Mouse (Mus musculus) forebrain, embryonic 14.5 days (tissue): ENCODE measurements at regions not wholly inside any gene's neighbourhood (a gene's known extent, or its start where the extent isn't known, plus 50 kb on each side); places are given as distances from the start of the nearest gene placed in this dataset.
A peak's percentile ranks its signal among the peaks of the same experiment; 100 is the strongest.
"Not testable (repeated sequence)": the region's sequence is repeated elsewhere in the genome, so short reads cannot be mapped to it uniquely, and the experiment has no call there.

Experiments used
- ATAC-seq: fragments of 200-750 bp; cut with Nextera tagmentation; 2 replicates; pipeline ENCODE4 v1.8.0; 2017; ENCODE audit warnings: mild to moderate bottlenecking, moderate library complexity
- DNase-seq: peaks from one replicate; pipeline ENCODE4 v3.0.0-alpha.2; 2015; ENCODE audit warnings: low spot score
- H3K27ac ChIP-seq: fragments of 300-500 bp; sonication (generic); 2 replicates; pipeline ENCODE4 v1.5.1; 2014; ENCODE audit warnings: low read depth, mild to moderate bottlenecking, control low read depth, low read length, moderate library complexity
- H3K27me3 ChIP-seq: fragments of 300-500 bp; sonication (generic); replicated peaks from 2 replicates; pipeline ENCODE4 v1.6.1; 2014; ENCODE audit warnings: low read length, control low read depth, mixed read lengths; ENCODE audit not compliant: control insufficient read depth, insufficient read depth
- H3K36me3 ChIP-seq: fragments of 300-500 bp; sonication (generic); 2 replicates; pipeline ENCODE4 v1.6.1; 2014; ENCODE audit warnings: low read length, control low read depth; ENCODE audit not compliant: control insufficient read depth, insufficient read depth
- H3K4me1 ChIP-seq: fragments of 300-500 bp; sonication (generic); 2 replicates; pipeline ENCODE4 v1.6.1; 2014; ENCODE audit warnings: antibody characterized with exemption, low read length, control low read depth; ENCODE audit not compliant: control insufficient read depth, insufficient read depth
- H3K4me2 ChIP-seq: fragments of 300-500 bp; sonication (generic); 2 replicates; pipeline ENCODE4 v1.6.1; 2014; ENCODE audit warnings: mild to moderate bottlenecking, control low read depth, low read length
- H3K4me3 ChIP-seq: fragments of 300-500 bp; sonication (generic); 2 replicates; pipeline ENCODE4 v1.5.1; 2014; ENCODE audit warnings: low read depth, low read length, control low read depth
- H3K9ac ChIP-seq: fragments of 300-500 bp; sonication (generic); 2 replicates; pipeline ENCODE4 v1.6.1; 2014; ENCODE audit warnings: mild to moderate bottlenecking, low read length, control low read depth, moderate library complexity
- H3K9me3 ChIP-seq: fragments of 300-500 bp; sonication (generic); replicated peaks from 2 replicates; pipeline ENCODE4 v1.6.1; 2016; ENCODE audit warnings: low read length, control low read depth, mixed read lengths; ENCODE audit not compliant: control insufficient read depth
- WGBS: fragments of 180-500 bp; shearing (Covaris S2); extraction: QIAGEN DNeasy Blood & Tissue Kit; methylation state at CpG from one replicate; pipeline ENCODE4 v1.1.7; 2014; 5-methylcytosine and 5-hydroxymethylcytosine counted together

- H3K27me3 ChIP-seq, H3K9ac ChIP-seq, DNase-seq, H3K9me3 ChIP-seq, H3K36me3 ChIP-seq, H3K4me3 ChIP-seq, H3K4me1 ChIP-seq, H3K27ac ChIP-seq, ATAC-seq, H3K4me2 ChIP-seq: not testable (repeated sequence)
- 91% methylated on average over 6 of the region's 6 CpGs for WGBS
These were observed 753.1 kb downstream of the Gm10330 start for GRCm38 (mm10) chr12:23026976-23027375.

GRCm38 (mm10) chr12:23023556-23023955 lies 756.5 kb downstream of the Gm10330 start:
- H3K4me3 ChIP-seq, H3K36me3 ChIP-seq, DNase-seq, H3K4me2 ChIP-seq, ATAC-seq, H3K27me3 ChIP-seq, H3K4me1 ChIP-seq, H3K9ac ChIP-seq, H3K27ac ChIP-seq, H3K9me3 ChIP-seq: not testable (repeated sequence)
- WGBS = 76% methylated on average over 6 of the region's 8 CpGs

- not testable (repeated sequence) for H3K4me1 ChIP-seq, H3K9ac ChIP-seq, H3K9me3 ChIP-seq, ATAC-seq, H3K36me3 ChIP-seq, H3K27me3 ChIP-seq, H3K27ac ChIP-seq
- H3K4me2 ChIP-seq = 0 out of 2 replicates have a peak overlapping the region, but pooled peaks have one; percentile 25
- WGBS = 5% methylated on average over 31 of the region's 37 CpGs
- peak; percentile 9 for DNase-seq
- peak overlapping the region; percentile 28 for H3K4me3 ChIP-seq
These were observed 769.9 kb downstream of the Gm10330 start for GRCm38 (mm10) chr12:23010199-23010598.

- not testable (repeated sequence) for H3K27ac ChIP-seq, ATAC-seq, H3K4me1 ChIP-seq, H3K27me3 ChIP-seq, H3K36me3 ChIP-seq, H3K9me3 ChIP-seq, DNase-seq
- H3K4me3 ChIP-seq = peak overlapping the region; percentile 28
- H3K4me2 ChIP-seq = peak overlapping the region; percentile 25; the same call in 1 of the 2 replicates
- 0% methylated on average over 21 of the region's 48 CpGs for WGBS
- peak overlapping the region; percentile 29; the same call in 1 of the 2 replicates for H3K9ac ChIP-seq
These were observed 770.4 kb downstream of the Gm10330 start for GRCm38 (mm10) chr12:23009662-23010061.
